Mouse (Mus musculus) heart, adult 2 months (tissue): ENCODE measurements at regions not wholly inside any gene's neighbourhood (a gene's known extent, or its start where the extent isn't known, plus 50 kb on each side); places are given as distances from the start of the nearest gene placed in this dataset.

Experiments
- CTCF ChIP-seq: fragments of 200-600 bp; IDR thresholded peaks from 2 replicates; pipeline ENCODE4 v1.8.1; 2022; ENCODE audit warnings: antibody characterized with exemption, mild to moderate bottlenecking, moderate library complexity
- POLR2A ChIP-seq: fragments of 200-500 bp; IDR thresholded peaks from 2 replicates; pipeline ENCODE4 v1.6.1; 2011; ENCODE audit warnings: mild to moderate bottlenecking, low read depth, low read length, control low read depth; ENCODE audit not compliant: insufficient read depth

DNA sequence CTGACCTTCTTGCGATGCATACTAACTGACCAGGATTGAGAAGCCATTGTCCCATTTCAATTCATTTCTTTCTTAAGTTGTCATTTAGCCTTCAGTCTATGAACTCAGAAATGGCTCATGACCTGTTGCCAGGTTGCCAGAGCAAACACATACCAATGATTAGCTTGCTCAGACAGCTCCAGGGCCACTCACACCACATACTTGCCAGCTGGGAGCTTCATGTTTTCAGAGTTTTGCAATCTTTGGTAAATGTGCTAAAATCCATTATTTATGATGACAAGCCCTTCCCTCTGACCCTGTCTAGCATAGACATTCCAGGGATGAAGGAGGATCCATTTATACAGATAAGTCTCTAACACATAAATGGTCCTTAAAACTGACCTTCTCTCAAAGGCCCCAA lies 121.6 kb upstream of the Bmp4 start:
- no peak for TF ChIP-seq POLR2A
- TF ChIP-seq CTCF, result no peak
